Mouse (Mus musculus) liver, embryonic 14.5 days (tissue): ENCODE measurements around the gene Rbm4b. TPM values are rescaled to one million over a fixed set of nuclear protein-coding genes. Genes with fewer than 3 reads are reported as not detected.

Experiments
- ATAC-seq: fragments of 200-750 bp; cut with Nextera tagmentation; 2 replicates; pipeline ENCODE4 v1.8.0; 2017; ENCODE audit warnings: moderate number of reproducible peaks, mild to moderate bottlenecking, moderate library complexity; ENCODE audit not compliant: insufficient read depth
- DNase-seq, 3 experiments: peaks; one replicate each; pipeline ENCODE4 v3.0.0-alpha.2; 2012 to 2013; ENCODE audit warnings: low read depth in 3 of 3, low spot score in 3 of 3
- H3K27ac ChIP-seq: fragments of 300-500 bp; sonication (generic); 2 replicates; pipeline ENCODE4 v1.5.1; 2014; ENCODE audit warnings: moderate library complexity, mild to moderate bottlenecking, control low read depth, inconsistent platforms
- H3K27me3 ChIP-seq: fragments of 300-500 bp; sonication (generic); 2 replicates; pipeline ENCODE4 v1.6.1; 2014; ENCODE audit warnings: mild to moderate bottlenecking, low read length, moderate library complexity; ENCODE audit not compliant: control insufficient read depth, insufficient read depth
- H3K36me3 ChIP-seq: fragments of 300-500 bp; sonication (generic); replicated peaks from 2 replicates; pipeline ENCODE4 v1.6.1; 2014; ENCODE audit warnings: low read depth; ENCODE audit not compliant: control insufficient read depth, insufficient read depth
- H3K4me1 ChIP-seq, 2 experiments: fragments of 200-500 bp in 1 of 2; fragments of 300-500 bp in 1 of 2; sonication (generic) in 1 of 2; replicated peaks; 2 replicates each; pipeline ENCODE4 v1.6.1; 2012 to 2014; ENCODE audit warnings: antibody characterized with exemption in 1 of 2, inconsistent platforms in 1 of 2, low read length in 1 of 2; ENCODE audit not compliant: control insufficient read depth in 2 of 2, insufficient read depth in 2 of 2
- H3K4me2 ChIP-seq: fragments of 300-500 bp; sonication (generic); 2 replicates; pipeline ENCODE4 v1.6.1; 2014; ENCODE audit warnings: low read depth, mild to moderate bottlenecking, control low read depth, moderate library complexity
- H3K4me3 ChIP-seq, 2 experiments: fragments of 200-500 bp in 1 of 2; fragments of 300-500 bp in 1 of 2; sonication (generic) in 1 of 2; 2 replicates each; pipeline ENCODE4 v1.5.1; 2012 to 2014; ENCODE audit warnings: low read depth in 2 of 2, low read length in 2 of 2, mild to moderate bottlenecking in 2 of 2, control low read depth in 1 of 2, inconsistent platforms in 1 of 2, moderate library complexity in 1 of 2; ENCODE audit not compliant: insufficient read depth in 1 of 2
- H3K9ac ChIP-seq: fragments of 300-500 bp; sonication (generic); replicated peaks from 2 replicates; pipeline ENCODE4 v1.6.1; 2014; ENCODE audit warnings: mild to moderate bottlenecking, control low read depth, moderate library complexity
- H3K9me3 ChIP-seq: fragments of 300-500 bp; sonication (generic); 2 replicates; pipeline ENCODE4 v1.6.1; 2016; ENCODE audit warnings: low read length, mixed read lengths; ENCODE audit not compliant: control insufficient read depth
- CTCF ChIP-seq: IDR thresholded peaks from 2 replicates; pipeline ENCODE4 v1.5.1; 2016; ENCODE audit warnings: antibody characterized with exemption, low read depth, control low read depth
- EP300 ChIP-seq: IDR thresholded peaks from 2 replicates; pipeline ENCODE4 v1.6.1; 2016; ENCODE audit warnings: antibody characterized with exemption, low read depth
- WGBS: fragments of 180-500 bp; shearing (Covaris S2); extraction: QIAGEN DNeasy Blood & Tissue Kit; methylation state at CpG from one replicate; pipeline ENCODE4 v1.1.7; 2014; ENCODE audit not compliant: insufficient replicate concordance; 5-methylcytosine and 5-hydroxymethylcytosine counted together
- polyA plus RNA-seq, 2 experiments: library from polyadenylated mRNA; depleted of rRNA in 1 of 2; stranded (reverse) in 1 of 2; unstranded in 1 of 2; fragments of >200 nt; fragmentation: Nextera tagmentation in 1 of 2; extraction: Ambion mirVana in 1 of 2; gene quantifications; 2 replicates each; pipeline versions ENCODE4 v1.2.1 to v1.2.3; 2012 to 2014

Gene Rbm4b
- polyA plus RNA-seq, 2 experiments: 3.4 to 8.4 TPM

DNA sequence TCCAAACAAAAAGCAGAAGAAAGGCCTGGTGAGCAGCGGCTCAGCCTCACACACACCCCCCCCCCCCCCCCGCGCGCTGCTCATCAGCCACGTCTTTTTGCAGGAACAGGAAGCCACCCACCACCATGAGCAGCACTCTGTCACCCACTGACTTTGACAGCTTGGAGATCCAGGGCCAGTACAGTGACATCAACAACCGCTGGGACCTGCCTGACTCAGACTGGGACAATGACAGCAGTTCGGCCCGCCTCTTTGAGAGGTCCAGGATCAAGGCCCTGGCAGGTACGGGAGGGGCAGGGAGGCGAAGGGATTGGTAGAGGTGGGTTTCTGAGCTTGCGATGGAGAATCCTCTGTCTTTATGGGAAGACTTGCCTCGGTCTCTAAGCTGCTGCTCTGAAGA lies 37.6 kb upstream of the Rbm4b start:
- Histone ChIP-seq H3K27ac (no peak overlapping the region), H3K4me1 (no peaks in the 10 kb centered on the region), H3K36me3 (no peaks in the 10 kb centered on the region), H3K27me3 (peaks cover 11% of the 10 kb centered on the region), H3K9ac (no peak overlapping the region), H3K4me2 (no peak overlapping the region), H3K4me3 (no peak overlapping the region), H3K9me3 (no peaks in the 10 kb centered on the region)
- ATAC-seq: no peak
- no peak for DNase-seq
- WGBS: 8% methylated on average over 12 of the region's 12 CpGs
- TF ChIP-seq EP300 (no peak), CTCF (no peak)

DNA sequence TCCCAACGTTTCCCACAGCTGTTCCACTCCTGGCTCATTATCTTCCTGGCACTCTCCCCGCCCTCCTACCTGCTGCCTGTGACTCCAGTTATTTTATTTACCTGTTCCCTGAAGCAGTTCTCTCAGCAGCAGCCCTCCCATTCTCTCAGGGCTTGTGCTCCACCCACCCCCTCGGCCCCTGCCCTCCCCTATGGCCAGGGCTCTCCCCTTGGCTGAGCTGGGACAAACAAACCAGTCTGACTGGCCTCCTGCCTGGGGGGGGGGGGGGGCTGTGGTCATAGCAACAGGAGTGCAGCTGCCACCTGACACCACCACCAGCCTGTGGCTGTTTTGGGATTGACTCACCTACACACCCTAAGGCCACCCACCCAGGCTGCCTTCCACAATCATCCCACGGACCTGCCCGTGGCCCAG lies 36.9 kb upstream of the Rbm4b start:
- no peak overlapping the region for H3K4me2 ChIP-seq

DNA sequence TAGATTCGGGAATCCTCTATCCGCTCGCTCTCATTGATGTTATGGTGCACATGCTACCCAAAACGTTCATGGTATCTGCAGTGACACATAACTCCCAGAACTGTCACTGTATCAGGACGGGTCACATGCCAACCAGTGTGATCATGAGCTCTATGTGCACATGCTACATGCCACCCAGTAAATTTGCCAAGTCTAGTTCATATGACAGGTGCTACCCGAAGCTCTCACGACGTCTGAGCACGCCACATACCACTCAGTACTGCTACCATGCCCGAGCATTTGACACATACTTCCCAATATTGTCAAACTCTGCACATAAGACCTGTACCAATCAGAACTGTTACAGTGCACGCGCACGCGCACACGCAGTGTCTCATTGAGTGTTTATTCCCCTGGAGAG lies 36.2 kb upstream of the Rbm4b start:
- TF ChIP-seq EP300: no peak
- no peak for TF ChIP-seq CTCF
- no peaks in the 10 kb centered on the region for H3K27me3 ChIP-seq
- no peak overlapping the region for H3K4me2 ChIP-seq
- whole genome bisulfite sequencing: 67% methylated on average over 15 of the region's 15 CpGs
- DNase-seq (no peak), ATAC-seq (no peak)
- H3K4me3 ChIP-seq: no peak overlapping the region
- no peaks in the 10 kb centered on the region for H3K36me3 ChIP-seq
- H3K9me3 ChIP-seq: no peaks in the 10 kb centered on the region
- H3K9ac ChIP-seq: no peak overlapping the region
- H3K27ac ChIP-seq: no peak overlapping the region
- no peaks in the 10 kb centered on the region for H3K4me1 ChIP-seq

More for the DNA sequence above, 36.9 kb upstream of the Rbm4b start:
- Histone ChIP-seq H3K9ac (no peak overlapping the region), H3K27me3 (peaks cover 5% of the 10 kb centered on the region), H3K27ac (no peak overlapping the region), H3K4me3 (no peak overlapping the region), H3K9me3 (no peaks in the 10 kb centered on the region), H3K4me1 (no peaks in the 10 kb centered on the region), H3K36me3 (no peaks in the 10 kb centered on the region)
- ATAC-seq: no peak
- WGBS: 28% methylated on average over 5 of the region's 5 CpGs
- no peak for DNase-seq
- TF ChIP-seq CTCF (no peak), EP300 (no peak)

DNA sequence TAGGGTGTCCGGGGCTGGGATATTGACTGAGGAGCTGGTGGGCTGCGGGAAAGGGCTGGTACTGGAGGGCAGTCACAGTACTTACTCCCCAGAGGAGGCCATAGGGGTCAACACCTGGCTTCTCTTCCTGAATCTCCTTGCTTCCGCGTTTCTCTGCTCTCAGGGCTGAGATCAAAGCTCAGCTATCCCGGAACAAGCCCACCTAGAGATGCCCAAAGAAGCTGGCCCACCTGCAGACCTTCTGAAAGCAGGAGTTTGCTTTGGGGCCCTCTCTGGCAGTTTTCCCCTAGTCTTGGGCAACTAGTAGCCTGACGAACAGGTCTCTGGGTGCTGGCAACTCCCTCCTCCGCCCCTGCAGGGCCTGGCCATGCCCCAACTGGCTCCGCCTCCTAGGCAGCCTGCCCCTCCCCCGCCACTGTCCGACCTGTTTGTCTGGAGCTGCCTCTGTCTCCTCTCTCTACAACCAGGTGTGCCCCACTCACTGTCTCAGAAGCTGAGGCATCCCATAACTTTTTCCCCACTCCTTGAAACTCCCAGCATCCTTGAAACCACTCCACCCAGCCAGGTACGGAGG lies 35.5 kb upstream of the Rbm4b start:
- TF ChIP-seq CTCF (no peak), EP300 (no peak)
- 22% methylated on average over 11 of the region's 11 CpGs for WGBS
- H3K9me3 ChIP-seq: no peaks in the 10 kb centered on the region
- H3K36me3 ChIP-seq: no peaks in the 10 kb centered on the region
- H3K4me2 ChIP-seq: no peak overlapping the region
- DNase-seq (no peak), ATAC-seq (no peak)
- H3K9ac ChIP-seq: no peak overlapping the region
- H3K4me3 ChIP-seq: no peak overlapping the region
- H3K4me1 ChIP-seq: no peaks in the 10 kb centered on the region
- no peak overlapping the region for H3K27ac ChIP-seq
- H3K27me3 ChIP-seq: no peaks in the 10 kb centered on the region

DNA sequence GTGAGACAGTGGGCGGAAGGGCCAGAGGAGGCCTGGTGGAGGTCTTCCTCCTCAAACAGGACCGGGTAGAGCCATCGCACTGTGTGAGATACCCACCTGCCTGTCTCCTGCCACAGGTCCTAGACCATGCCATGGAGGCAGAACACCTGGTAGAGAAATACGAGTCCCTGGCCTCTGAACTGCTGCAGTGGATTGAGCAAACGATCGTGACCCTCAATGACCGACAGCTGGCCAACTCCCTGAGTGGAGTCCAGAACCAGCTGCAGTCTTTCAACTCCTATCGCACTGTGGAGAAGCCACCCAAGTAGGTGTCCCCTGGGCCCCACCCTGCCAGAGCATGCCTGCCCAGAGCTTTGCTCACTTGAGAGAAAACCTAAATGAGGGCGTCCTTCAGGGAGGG lies 27.1 kb upstream of the Rbm4b start:
- DNase-seq (no peak), ATAC-seq (no peak)
- Histone ChIP-seq H3K9ac (no peak overlapping the region), H3K9me3 (no peaks in the 10 kb centered on the region), H3K27me3 (no peaks in the 10 kb centered on the region), H3K27ac (no peak overlapping the region), H3K4me1 (no peaks in the 10 kb centered on the region), H3K4me2 (no peak overlapping the region), H3K36me3 (no peaks in the 10 kb centered on the region), H3K4me3 (no peak overlapping the region)
- TF ChIP-seq CTCF (no peak), EP300 (no peak)
- 70% methylated on average over 9 of the region's 9 CpGs for whole genome bisulfite sequencing
